Mouse (Mus musculus): ENCODE measurements around the gene Skp2. TPM values are rescaled to one million over a fixed set of nuclear protein-coding genes. Genes with fewer than 3 reads are reported as not detected.
A peak's percentile ranks its signal among the peaks of the same experiment; 100 is the strongest.

Gene Skp2
- polyA plus RNA-seq, 1 experiment from 2014 or later, result 41.0 TPM

GRCm38 (mm10) chr15:9132693-9133443, 22.4 kb downstream of the Skp2 start:
- Histone ChIP-seq H3K4me3 (no peak overlapping the region), H3K9ac (replicated peaks) (no peak overlapping the region), H3K27ac (replicated peaks) (peak overlapping the region; percentile 41), H3K4me2 (replicated peaks) (no peak overlapping the region), H3K27me3 (no peaks in the 10 kb centered on the region), H3K9me3 (no peaks in the 10 kb centered on the region), H3K4me1 (peaks cover 20% of the 10 kb centered on the region), H3K36me3 (peaks cover 41% of the 10 kb centered on the region)
- ATAC-seq (replicated peaks), result peak; percentile 65
- 64% methylated on average over 13 of the region's 13 CpGs for WGBS

- no peak for ATAC-seq (replicated peaks)
- H3K9me3 ChIP-seq, result no peaks in the 10 kb centered on the region
- peaks cover 12% of the 10 kb centered on the region for H3K4me1 ChIP-seq
- WGBS, result 85% methylated on average over 4 of the region's 4 CpGs
- no peak overlapping the region for H3K27ac ChIP-seq (replicated peaks)
- no peaks in the 10 kb centered on the region for H3K27me3 ChIP-seq
- H3K36me3 ChIP-seq, result peaks cover 36% of the 10 kb centered on the region
- H3K4me2 ChIP-seq (replicated peaks), result no peak overlapping the region
- no peak overlapping the region for H3K9ac ChIP-seq (replicated peaks)
- no peak overlapping the region for H3K4me3 ChIP-seq
Measured at GRCm38 (mm10) chr15:9131499-9131888, 23.7 kb downstream of the Skp2 start.

DNA sequence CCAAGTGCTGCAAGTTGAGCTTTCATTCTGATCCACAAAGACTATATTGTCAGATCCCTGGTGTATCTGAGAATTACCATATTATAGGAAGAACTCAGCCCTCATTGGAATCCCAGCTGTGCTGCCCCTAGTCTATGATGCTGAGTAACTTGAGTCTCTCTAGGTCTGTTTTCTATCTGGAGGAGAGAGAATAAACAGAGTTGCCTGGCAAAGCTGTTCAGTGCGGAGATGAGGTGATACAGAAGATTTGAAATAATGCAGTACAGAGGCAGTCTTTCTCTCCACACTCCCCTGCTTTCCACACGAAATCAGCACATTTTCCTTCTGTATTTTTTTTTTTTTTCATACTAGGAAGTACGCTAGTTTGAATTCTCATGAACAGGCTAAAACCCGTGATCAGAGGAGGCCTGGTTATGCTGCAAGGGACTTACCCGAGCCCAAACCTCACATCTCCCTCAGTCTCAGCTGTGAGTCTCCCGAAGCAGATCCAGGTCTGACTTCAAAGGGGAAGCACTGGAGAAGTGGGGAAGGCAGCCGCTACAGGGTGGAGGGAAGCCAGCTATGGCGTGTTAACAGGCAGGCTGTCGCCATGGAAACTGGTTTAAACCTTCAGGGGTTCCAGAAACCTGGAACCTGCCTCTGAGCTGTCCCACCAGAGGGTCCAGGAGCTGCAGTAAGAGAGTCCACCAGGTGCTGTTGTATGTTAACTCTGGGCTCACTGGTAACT, 24.3 kb downstream of the Skp2 start:
- ATAC-seq (replicated peaks), result 0 out of 2 replicates have a peak, but pooled peaks have one; percentile 20
- peaks cover 30% of the 10 kb centered on the region for H3K36me3 ChIP-seq
- H3K9ac ChIP-seq (replicated peaks), result no peak overlapping the region
- 73% methylated on average over 9 of the region's 9 CpGs for WGBS
- H3K4me1 ChIP-seq, result peaks cover 12% of the 10 kb centered on the region
- no peak overlapping the region; the same call in 1 of the 2 replicates for H3K27ac ChIP-seq (replicated peaks)
- no peaks in the 10 kb centered on the region for H3K27me3 ChIP-seq
- no peak overlapping the region for H3K4me2 ChIP-seq (replicated peaks)
- no peak overlapping the region for H3K4me3 ChIP-seq
- no peaks in the 10 kb centered on the region for H3K9me3 ChIP-seq

DNA sequence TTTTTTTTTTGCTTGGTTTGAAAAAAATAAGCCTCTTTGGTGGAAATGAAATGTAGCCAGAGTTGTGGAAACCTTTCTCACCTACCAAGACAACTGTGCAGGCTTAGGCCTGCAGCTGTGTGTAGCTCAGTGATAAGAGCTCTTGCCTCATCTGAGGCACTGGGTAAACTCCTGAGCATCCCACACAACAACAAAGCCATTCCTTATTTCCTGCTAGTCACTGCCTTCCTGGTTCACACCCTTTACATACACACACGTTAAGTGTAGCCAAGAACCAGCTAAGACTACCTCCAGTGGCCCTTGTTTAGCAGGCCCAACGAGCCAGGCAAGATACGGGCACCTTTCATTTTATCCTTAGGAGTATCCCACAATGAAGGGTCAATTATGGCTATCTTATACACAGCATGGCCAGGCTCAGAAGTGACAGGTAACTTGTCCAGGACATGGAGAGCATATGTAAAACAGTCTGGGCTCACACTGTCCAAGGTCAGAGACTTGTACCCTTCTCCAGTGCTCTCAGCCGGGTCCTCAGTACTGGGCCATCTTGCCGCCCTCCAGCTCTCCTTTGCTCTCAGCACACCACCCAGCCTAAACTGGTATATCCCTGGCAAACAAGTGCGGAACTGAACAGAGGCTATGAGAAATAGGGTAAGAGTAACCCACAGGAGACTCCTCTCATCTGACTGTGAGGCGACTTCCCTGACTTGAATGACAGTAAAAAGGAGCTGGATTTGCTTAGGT, 28.0 kb downstream of the Skp2 start:
- Histone ChIP-seq H3K36me3 (peaks cover 53% of the 10 kb centered on the region), H3K4me1 (no peaks in the 10 kb centered on the region; the same call in 1 of the 2 replicates), H3K27ac (replicated peaks) (no peak overlapping the region), H3K9ac (replicated peaks) (no peak overlapping the region), H3K4me2 (replicated peaks) (no peak overlapping the region), H3K27me3 (no peaks in the 10 kb centered on the region), H3K4me3 (no peak overlapping the region), H3K9me3 (no peaks in the 10 kb centered on the region)
- 93% methylated on average over 7 of the region's 7 CpGs for WGBS
- ATAC-seq (replicated peaks), result no peak

DNA sequence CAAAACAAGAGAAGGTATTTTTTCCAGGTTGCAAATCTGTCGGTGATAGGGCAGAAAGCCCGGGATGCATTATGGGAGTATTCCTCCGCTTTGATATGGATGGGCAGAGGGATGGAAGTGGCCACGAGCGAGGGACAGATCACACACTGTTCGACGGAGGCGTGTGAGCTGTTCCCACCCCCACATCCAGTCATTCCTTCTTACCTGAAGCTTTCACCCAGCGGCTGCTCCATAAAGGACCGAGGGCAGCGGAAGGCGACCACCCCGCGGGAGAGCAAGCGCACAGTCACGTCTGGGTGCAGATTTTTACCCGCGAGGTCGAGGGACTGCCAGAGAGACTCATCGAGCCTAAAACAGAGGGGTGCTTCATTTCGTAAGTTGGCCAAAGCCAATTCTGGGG, 30.4 kb downstream of the Skp2 start:
- Histone ChIP-seq H3K9me3 (no peaks in the 10 kb centered on the region), H3K27ac (replicated peaks) (no peak overlapping the region), H3K4me2 (replicated peaks) (no peak overlapping the region), H3K4me3 (no peak overlapping the region), H3K4me1 (no peaks in the 10 kb centered on the region), H3K36me3 (peaks cover 53% of the 10 kb centered on the region), H3K27me3 (no peaks in the 10 kb centered on the region), H3K9ac (replicated peaks) (no peak overlapping the region)
- WGBS, result 93% methylated on average over 21 of the region's 21 CpGs
- ATAC-seq (replicated peaks), result no peak

- no peak for ATAC-seq (replicated peaks)
- no peak overlapping the region for H3K9ac ChIP-seq (replicated peaks)
- WGBS, result 92% methylated on average over 4 of the region's 4 CpGs
- no peaks in the 10 kb centered on the region for H3K9me3 ChIP-seq
- no peak overlapping the region for H3K4me3 ChIP-seq
- H3K27me3 ChIP-seq, result no peaks in the 10 kb centered on the region
- H3K36me3 ChIP-seq, result peaks cover 56% of the 10 kb centered on the region
- no peaks in the 10 kb centered on the region for H3K4me1 ChIP-seq
- no peak overlapping the region for H3K4me2 ChIP-seq (replicated peaks)
- H3K27ac ChIP-seq (replicated peaks), result no peak overlapping the region
Measured at GRCm38 (mm10) chr15:9122989-9123388, 32.2 kb downstream of the Skp2 start.

- no peak overlapping the region for H3K4me3 ChIP-seq
- no peak overlapping the region for H3K9ac ChIP-seq (replicated peaks)
- no peaks in the 10 kb centered on the region for H3K9me3 ChIP-seq
- 93% methylated on average over 2 of the region's 2 CpGs for WGBS
- H3K36me3 ChIP-seq, result peaks cover 70% of the 10 kb centered on the region
- no peaks in the 10 kb centered on the region for H3K27me3 ChIP-seq
- H3K4me2 ChIP-seq (replicated peaks), result no peak overlapping the region
- peak overlapping the region; percentile 42; the same call in 1 of the 2 replicates for H3K27ac ChIP-seq (replicated peaks)
- H3K4me1 ChIP-seq, result no peaks in the 10 kb centered on the region
- ATAC-seq (replicated peaks), result peak; percentile 80
Measured at GRCm38 (mm10) chr15:9120081-9120480, 35.1 kb downstream of the Skp2 start.

- no peak overlapping the region for H3K4me2 ChIP-seq (replicated peaks)
- WGBS, result 96% methylated on average over 4 of the region's 4 CpGs
Measured at GRCm38 (mm10) chr15:9118852-9119251, 36.4 kb downstream of the Skp2 start.

GRCm38 (mm10) chr15:9114599-9114998, 40.6 kb downstream of the Skp2 start:
- no peaks in the 10 kb centered on the region for H3K9me3 ChIP-seq
- 85% methylated on average over 5 of the region's 5 CpGs for WGBS
- peaks cover 64% of the 10 kb centered on the region for H3K36me3 ChIP-seq
- no peak overlapping the region for H3K4me2 ChIP-seq (replicated peaks)
- no peaks in the 10 kb centered on the region for H3K27me3 ChIP-seq
- H3K4me3 ChIP-seq, result no peak overlapping the region
- no peaks in the 10 kb centered on the region for H3K4me1 ChIP-seq
- H3K9ac ChIP-seq (replicated peaks), result no peak overlapping the region
- no peak for ATAC-seq (replicated peaks)
- no peak overlapping the region for H3K27ac ChIP-seq (replicated peaks)

More at GRCm38 (mm10) chr15:9118852-9119251, 36.4 kb downstream of the Skp2 start:
- Histone ChIP-seq H3K4me3 (no peak overlapping the region), H3K36me3 (peaks cover 70% of the 10 kb centered on the region), H3K27ac (replicated peaks) (no peak overlapping the region), H3K27me3 (no peaks in the 10 kb centered on the region), H3K9me3 (no peaks in the 10 kb centered on the region), H3K4me1 (no peaks in the 10 kb centered on the region), H3K9ac (replicated peaks) (no peak overlapping the region)
- no peak for ATAC-seq (replicated peaks)

- no peaks in the 10 kb centered on the region for H3K9me3 ChIP-seq
- 88% methylated on average over 4 of the region's 4 CpGs for WGBS
- peaks cover 59% of the 10 kb centered on the region for H3K36me3 ChIP-seq
- no peak overlapping the region for H3K27ac ChIP-seq (replicated peaks)
- ATAC-seq (replicated peaks), result no peak
- no peak overlapping the region for H3K4me2 ChIP-seq (replicated peaks)
- no peaks in the 10 kb centered on the region for H3K4me1 ChIP-seq
- no peak overlapping the region for H3K4me3 ChIP-seq
- H3K27me3 ChIP-seq, result no peaks in the 10 kb centered on the region
- no peak overlapping the region for H3K9ac ChIP-seq (replicated peaks)
Measured at GRCm38 (mm10) chr15:9114131-9114530, 41.1 kb downstream of the Skp2 start.

DNA sequence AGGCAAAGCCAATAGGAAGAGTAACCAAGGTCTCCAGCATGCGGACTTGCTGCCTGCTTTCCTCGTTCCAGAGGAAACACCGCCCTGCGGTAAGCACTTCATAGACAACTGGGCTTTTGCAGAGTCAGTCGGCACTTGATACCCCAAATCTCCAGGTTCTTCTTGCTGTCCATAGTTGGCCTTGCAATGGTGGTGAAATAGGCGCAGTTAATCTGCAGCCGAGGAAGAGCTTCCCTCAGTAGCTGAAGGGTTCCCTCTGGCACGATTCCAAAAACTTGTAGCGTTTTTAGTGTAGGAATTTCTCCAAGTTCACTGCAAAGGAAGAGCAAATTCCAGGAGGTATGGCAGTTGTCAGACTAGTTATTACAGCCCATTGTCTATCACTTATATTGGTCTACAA, 41.7 kb downstream of the Skp2 start:
- Histone ChIP-seq H3K4me1 (no peaks in the 10 kb centered on the region), H3K9ac (replicated peaks) (no peak overlapping the region), H3K36me3 (peaks cover 59% of the 10 kb centered on the region), H3K4me2 (replicated peaks) (no peak overlapping the region), H3K9me3 (no peaks in the 10 kb centered on the region), H3K27ac (replicated peaks) (no peak overlapping the region), H3K4me3 (no peak overlapping the region), H3K27me3 (no peaks in the 10 kb centered on the region)
- WGBS, result 83% methylated on average over 9 of the region's 9 CpGs
- no peak for ATAC-seq (replicated peaks)

DNA sequence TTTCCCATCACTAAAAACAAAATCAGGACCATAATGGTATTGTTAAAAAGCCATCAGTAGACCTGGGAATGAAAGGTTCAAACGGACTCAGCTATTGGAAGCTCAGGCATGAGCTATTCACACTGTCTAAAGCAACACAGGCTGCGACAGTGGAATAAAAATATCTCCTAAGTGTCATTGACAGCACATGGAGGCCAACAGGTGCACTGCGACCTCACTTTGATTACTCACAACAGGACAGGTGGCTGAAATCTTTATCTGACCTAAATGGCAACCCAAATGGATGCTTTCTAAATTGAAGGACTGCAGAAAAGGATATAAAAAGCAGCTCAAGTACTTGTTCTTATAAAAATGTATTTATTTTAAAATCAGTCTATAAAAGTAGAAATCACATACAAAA, 43.6 kb downstream of the Skp2 start:
- no peaks in the 10 kb centered on the region for H3K9me3 ChIP-seq
- no peak for ATAC-seq (replicated peaks)
- H3K27ac ChIP-seq (replicated peaks), result no peak overlapping the region
- H3K27me3 ChIP-seq, result no peaks in the 10 kb centered on the region
- 90% methylated on average over 3 of the region's 3 CpGs for WGBS
- peaks cover 53% of the 10 kb centered on the region for H3K36me3 ChIP-seq
- H3K4me3 ChIP-seq, result no peak overlapping the region
- H3K4me2 ChIP-seq (replicated peaks), result no peak overlapping the region
- H3K4me1 ChIP-seq, result no peaks in the 10 kb centered on the region
- H3K9ac ChIP-seq (replicated peaks), result no peak overlapping the region
